Mouse (Mus musculus) forebrain, embryonic 11.5 days (tissue): ENCODE measurements at regions not wholly inside any gene's neighbourhood (a gene's known extent, or its start where the extent isn't known, plus 50 kb on each side); places are given as distances from the start of the nearest gene placed in this dataset.

Experiments used
- ATAC-seq: fragments of 200-750 bp; cut with Nextera tagmentation; replicated peaks from 2 replicates; pipeline ENCODE4 v1.8.0; 2017; ENCODE audit warnings: moderate TSS enrichment; ENCODE audit not compliant: low FRiP score
- DNase-seq: peaks from one replicate; pipeline ENCODE4 v3.0.0-alpha.2; 2017; ENCODE audit warnings: low spot score
- H3K27ac ChIP-seq: fragments of 300-500 bp; sonication (generic); 2 replicates; pipeline ENCODE4 v1.5.1; 2014; ENCODE audit warnings: low read depth, low read length
- H3K27me3 ChIP-seq: fragments of 300-500 bp; sonication (generic); 2 replicates; pipeline ENCODE4 v1.6.1; 2014; ENCODE audit warnings: mild to moderate bottlenecking, low read length, mixed read lengths; ENCODE audit not compliant: control insufficient read depth, insufficient read depth
- H3K36me3 ChIP-seq: fragments of 300-500 bp; sonication (generic); 2 replicates; pipeline ENCODE4 v1.6.1; 2014; ENCODE audit warnings: mild to moderate bottlenecking, low read length, moderate library complexity, mixed read lengths; ENCODE audit not compliant: control insufficient read depth, insufficient read depth
- H3K4me1 ChIP-seq: fragments of 300-500 bp; sonication (generic); replicated peaks from 2 replicates; pipeline ENCODE4 v1.6.1; 2014; ENCODE audit warnings: low read length, mixed read lengths; ENCODE audit not compliant: control insufficient read depth, insufficient read depth
- H3K4me2 ChIP-seq: fragments of 300-500 bp; sonication (generic); 2 replicates; pipeline ENCODE4 v1.6.1; 2014; ENCODE audit warnings: low read depth, mild to moderate bottlenecking, low read length, moderate library complexity, mixed read lengths; ENCODE audit not compliant: severe bottlenecking
- H3K4me3 ChIP-seq: fragments of 300-500 bp; sonication (generic); 2 replicates; pipeline ENCODE4 v1.5.1; 2014; ENCODE audit warnings: low read depth, low read length
- H3K9ac ChIP-seq: fragments of 300-500 bp; sonication (generic); 2 replicates; pipeline ENCODE4 v1.6.1; 2014; ENCODE audit warnings: low read length
- H3K9me3 ChIP-seq: fragments of 300-500 bp; sonication (generic); 2 replicates; pipeline ENCODE4 v1.6.1; 2016; ENCODE audit warnings: low read length, mixed read lengths; ENCODE audit not compliant: control insufficient read depth
- WGBS: fragments of 180-500 bp; shearing (Covaris S2); extraction: QIAGEN DNeasy Blood & Tissue Kit; methylation state at CpG from one replicate; pipeline ENCODE4 v1.1.7; 2014; 5-methylcytosine and 5-hydroxymethylcytosine counted together

DNA sequence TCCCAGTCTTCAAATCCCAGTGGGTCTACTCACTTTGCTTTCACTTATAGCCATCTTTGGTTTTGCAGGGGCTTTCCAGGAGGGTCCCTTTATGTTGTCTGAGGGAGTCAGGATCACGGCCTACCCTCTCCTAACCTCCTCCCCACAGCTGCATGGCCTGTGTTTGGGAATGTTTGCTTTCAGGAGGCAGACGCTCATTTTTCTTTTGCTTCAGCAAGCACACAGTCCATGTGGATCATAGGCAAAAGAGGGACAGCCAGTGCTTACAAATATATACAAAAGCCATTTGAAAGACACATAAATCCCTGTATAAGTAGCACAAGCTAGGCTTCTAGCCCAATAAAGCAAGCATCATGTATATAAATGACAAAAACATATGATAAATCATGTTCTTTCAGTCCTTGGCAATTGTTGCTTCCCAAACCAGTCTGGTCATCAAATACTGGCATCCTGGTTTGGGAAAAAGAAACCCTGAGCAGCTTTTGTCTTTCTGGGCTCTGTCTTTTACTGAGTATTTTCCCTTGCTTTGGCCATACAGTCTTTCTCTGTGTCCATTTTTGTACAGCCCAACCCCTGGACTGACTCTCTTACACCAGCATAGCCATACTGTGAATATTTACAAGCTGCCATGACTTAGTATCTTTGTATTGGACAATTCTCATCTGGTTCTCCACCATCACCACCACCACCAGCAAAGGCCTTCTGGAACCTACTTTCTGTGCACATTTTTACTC lies 101.0 kb upstream of the Stc2 start:
- Histone ChIP-seq H3K4me1 (peaks cover 2% of the 10 kb centered on the region; the same call in 1 of the 2 replicates), H3K27me3 (no peaks in the 10 kb centered on the region), H3K27ac (no peak overlapping the region), H3K4me2 (no peak overlapping the region), H3K4me3 (no peak overlapping the region), H3K9ac (no peak overlapping the region), H3K9me3 (no peaks in the 10 kb centered on the region), H3K36me3 (no peaks in the 10 kb centered on the region)
- WGBS = 73% methylated on average over 2 of the region's 2 CpGs
- no peak for ATAC-seq
- no peak for DNase-seq

DNA sequence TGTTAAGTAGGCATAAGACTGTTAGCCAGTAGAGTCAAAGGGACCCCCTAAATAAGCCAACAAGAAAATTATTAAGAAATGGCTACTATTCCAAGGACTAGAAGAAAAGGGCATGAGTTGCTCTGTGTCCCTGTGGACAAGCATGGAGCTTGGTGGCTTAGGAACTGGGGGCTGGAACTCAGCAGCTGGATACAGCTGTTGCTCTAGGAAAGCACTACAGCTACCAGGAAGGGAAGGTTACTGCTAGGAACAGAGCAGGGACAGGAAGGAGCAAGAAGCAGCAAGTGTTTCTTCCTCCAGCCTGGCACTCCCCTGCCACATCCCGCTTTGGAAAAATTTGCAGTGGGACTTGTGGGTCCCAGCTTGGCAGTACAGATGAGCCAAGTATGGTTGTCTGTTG lies 95.0 kb upstream of the Stc2 start:
- Histone ChIP-seq H3K4me1 (no peaks in the 10 kb centered on the region), H3K27me3 (no peaks in the 10 kb centered on the region), H3K27ac (no peak overlapping the region), H3K9ac (no peak overlapping the region), H3K4me3 (no peak overlapping the region), H3K36me3 (no peaks in the 10 kb centered on the region), H3K4me2 (no peak overlapping the region), H3K9me3 (no peaks in the 10 kb centered on the region)
- ATAC-seq (no peak), DNase-seq (no peak)
- WGBS = 82% methylated on average over 1 of the region's 1 CpGs

- no peak overlapping the region for H3K27ac ChIP-seq
- H3K36me3 ChIP-seq = no peaks in the 10 kb centered on the region
Observed at GRCm38 (mm10) chr11:31462440-31462839, 92.6 kb upstream of the Stc2 start.

DNA sequence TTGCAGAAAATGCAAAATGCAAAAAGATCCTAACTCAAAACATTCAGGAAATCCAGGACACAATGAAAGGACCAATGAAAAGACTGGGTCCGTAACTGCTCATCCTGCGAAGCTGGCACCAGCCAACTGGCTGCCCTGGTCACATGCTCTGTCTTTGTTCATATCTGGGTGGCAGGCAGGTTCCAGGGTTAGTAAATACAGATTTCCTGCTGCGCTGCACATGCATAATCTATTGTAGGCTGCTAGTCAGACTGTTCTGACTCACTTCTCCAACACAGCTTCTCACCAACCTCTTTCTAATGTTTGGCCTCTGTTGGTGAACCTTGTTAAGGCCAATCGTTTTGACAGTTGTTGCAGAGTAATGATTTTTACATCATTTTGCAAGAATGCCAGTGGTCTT lies 92.0 kb upstream of the Stc2 start:
- Histone ChIP-seq H3K9me3 (no peaks in the 10 kb centered on the region), H3K4me2 (no peak overlapping the region), H3K27ac (no peak overlapping the region), H3K4me3 (no peak overlapping the region), H3K27me3 (no peaks in the 10 kb centered on the region), H3K36me3 (no peaks in the 10 kb centered on the region), H3K4me1 (no peaks in the 10 kb centered on the region), H3K9ac (no peak overlapping the region)
- WGBS = 87% methylated on average over 4 of the region's 4 CpGs
- ATAC-seq = no peak
- no peak for DNase-seq

More at GRCm38 (mm10) chr11:31462440-31462839, 92.6 kb upstream of the Stc2 start:
- DNase-seq (no peak), ATAC-seq (no peak)
- Histone ChIP-seq H3K9me3 (no peaks in the 10 kb centered on the region), H3K9ac (no peak overlapping the region), H3K4me1 (no peaks in the 10 kb centered on the region), H3K4me2 (no peak overlapping the region), H3K4me3 (no peak overlapping the region), H3K27me3 (no peaks in the 10 kb centered on the region)

DNA sequence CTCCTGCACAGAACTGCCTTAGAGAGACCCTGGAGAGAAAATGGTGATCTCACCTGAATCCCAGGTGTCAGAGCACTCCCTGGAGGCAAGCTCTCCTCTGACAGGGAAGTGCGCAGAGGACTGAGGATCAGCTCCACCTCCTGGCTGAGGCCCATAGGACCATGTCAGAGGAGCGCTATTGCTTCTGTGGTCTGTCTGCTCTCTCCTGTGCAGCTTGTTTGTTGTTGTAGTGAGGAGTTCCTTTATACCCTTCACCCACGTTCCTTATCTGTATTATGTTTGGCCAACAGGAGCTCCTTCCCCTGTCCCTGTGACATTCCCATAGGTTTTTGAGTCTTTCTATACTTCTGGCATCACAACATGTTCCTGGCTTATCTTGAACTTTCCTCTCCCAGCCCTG lies 91.5 kb upstream of the Stc2 start:
- Histone ChIP-seq H3K27me3 (no peaks in the 10 kb centered on the region), H3K36me3 (no peaks in the 10 kb centered on the region), H3K4me1 (no peaks in the 10 kb centered on the region), H3K9me3 (no peaks in the 10 kb centered on the region), H3K4me2 (no peak overlapping the region), H3K27ac (no peak overlapping the region), H3K9ac (no peak overlapping the region), H3K4me3 (no peak overlapping the region)
- WGBS = 70% methylated on average over 3 of the region's 3 CpGs
- ATAC-seq (no peak), DNase-seq (no peak)

DNA sequence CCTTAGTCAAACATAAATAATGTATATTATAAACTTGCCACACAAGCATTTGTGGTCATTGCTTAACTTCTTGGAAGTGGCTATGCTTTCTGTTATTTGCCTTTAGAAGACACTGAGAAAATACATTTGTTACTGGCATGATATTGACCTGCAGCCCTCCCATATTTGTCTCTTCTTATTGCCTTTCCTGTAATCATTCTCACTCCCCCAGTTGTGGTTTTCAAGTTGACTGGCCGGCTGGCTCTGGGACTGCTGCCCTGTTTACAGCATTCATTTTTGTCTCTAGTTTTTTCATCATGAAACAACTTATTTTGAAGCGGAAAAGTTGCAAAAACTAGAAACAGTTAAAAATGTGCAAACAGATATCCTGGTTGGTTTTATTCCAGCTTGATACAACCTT lies 57.5 kb upstream of the Stc2 start:
- Histone ChIP-seq H3K9me3 (no peaks in the 10 kb centered on the region), H3K4me3 (no peak overlapping the region), H3K4me2 (no peak overlapping the region), H3K36me3 (no peaks in the 10 kb centered on the region), H3K9ac (no peak overlapping the region), H3K27me3 (no peaks in the 10 kb centered on the region), H3K27ac (no peak overlapping the region), H3K4me1 (no peaks in the 10 kb centered on the region)
- WGBS = 91% methylated on average over 2 of the region's 2 CpGs
- no peak for DNase-seq
- no peak for ATAC-seq
